Mouse (Mus musculus) ES-Bruce4 (cell line): Measurements from ENCODE around the gene Yrdc. TPM values are rescaled to one million over a fixed set of nuclear protein-coding genes. Genes with fewer than 3 reads are reported as not detected.

Source experiments
- H3K27ac ChIP-seq: 2 replicates; pipeline ENCODE4 v1.5.1; 2012; ENCODE audit warnings: low read length, inconsistent platforms; ENCODE audit not compliant: insufficient read depth
- H3K27me3 ChIP-seq: 2 replicates; pipeline ENCODE4 v1.6.1; 2012; ENCODE audit warnings: mild to moderate bottlenecking, low read length, inconsistent platforms; ENCODE audit not compliant: control insufficient read depth, poor library complexity, insufficient read depth, severe bottlenecking
- H3K36me3 ChIP-seq: 2 replicates; pipeline ENCODE4 v1.6.1; 2012; ENCODE audit warnings: inconsistent platforms, mild to moderate bottlenecking, low read length, moderate library complexity; ENCODE audit not compliant: control insufficient read depth, poor library complexity, insufficient read depth, severe bottlenecking
- H3K4me1 ChIP-seq: one replicate; pipeline ENCODE4 v1.8.1; 2011; ENCODE audit warnings: low read length; ENCODE audit not compliant: control insufficient read depth, insufficient read depth
- H3K4me3 ChIP-seq: 2 replicates; pipeline ENCODE4 v1.5.1; 2011; ENCODE audit warnings: low read depth, mild to moderate bottlenecking, low read length
- H3K9ac ChIP-seq: 2 replicates; pipeline ENCODE4 v1.6.1; 2012; ENCODE audit warnings: low read depth, mild to moderate bottlenecking, inconsistent platforms; ENCODE audit not compliant: poor library complexity, severe bottlenecking
- H3K9me3 ChIP-seq: replicated peaks from 2 replicates; pipeline ENCODE4 v1.6.1; 2012; ENCODE audit warnings: mild to moderate bottlenecking, low read length, inconsistent platforms; ENCODE audit not compliant: control insufficient read depth, poor library complexity, insufficient read depth, severe bottlenecking
- CTCF ChIP-seq: IDR thresholded peaks from one replicate; pipeline ENCODE4 v1.8.1; 2011; ENCODE audit warnings: low read depth, low read length
- EP300 ChIP-seq: IDR thresholded peaks from 2 replicates; pipeline ENCODE4 v1.6.1; 2011; ENCODE audit warnings: low read depth, low read length; ENCODE audit not compliant: insufficient read depth
- POLR2A ChIP-seq: IDR thresholded peaks from one replicate; pipeline ENCODE4 v1.8.1; 2011; ENCODE audit warnings: low read length; ENCODE audit not compliant: insufficient read depth
- polyA plus RNA-seq: library from polyadenylated mRNA; stranded (reverse); fragments of >200 nt; gene quantifications from 2 replicates; pipeline ENCODE4 v1.2.4, GENCODE M21; 2011; ENCODE audit warnings: low read depth; ENCODE audit not compliant: missing spikeins, insufficient read depth, insufficient read length

The Yrdc gene
- polyA plus RNA-seq, 1 experiment: 48.4 TPM

GRCm38 (mm10) chr4:124888702-124889101 lies 38.2 kb downstream of the Yrdc start:
- Histone ChIP-seq H3K4me1 (peaks cover 3% of the 10 kb centered on the region), H3K27me3 (no peaks in the 10 kb centered on the region; the same call in 1 of the 2 replicates), H3K4me3 (no peak overlapping the region), H3K9ac (no peak overlapping the region), H3K36me3 (no peaks in the 10 kb centered on the region), H3K27ac (no peak overlapping the region), H3K9me3 (no peaks in the 10 kb centered on the region)
- TF ChIP-seq CTCF (no peak), POLR2A (no peak), EP300 (no peak)

DNA sequence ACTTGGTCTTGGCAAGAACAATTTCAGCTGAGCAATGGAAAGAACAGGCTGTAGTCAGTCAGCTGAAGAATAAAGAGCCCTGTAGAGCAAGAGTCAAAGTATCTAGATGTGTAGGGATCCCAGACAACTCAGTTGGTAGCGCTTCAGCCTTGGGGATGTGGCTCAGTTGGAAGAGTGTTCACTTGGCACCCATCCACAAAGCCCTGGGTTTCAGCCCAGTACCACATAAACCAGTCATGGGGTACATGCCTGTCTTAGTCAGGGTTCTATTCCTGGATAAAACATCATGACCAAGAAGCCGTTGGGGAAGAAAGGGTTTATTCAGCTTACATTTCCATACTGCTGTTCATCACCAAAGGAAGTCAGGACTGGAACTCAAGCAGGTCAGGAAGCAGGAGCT lies 39.5 kb downstream of the Yrdc start:
- Histone ChIP-seq H3K4me1 (peaks cover 3% of the 10 kb centered on the region), H3K27me3 (no peaks in the 10 kb centered on the region; the same call in 1 of the 2 replicates)
- TF ChIP-seq POLR2A: no peak

DNA sequence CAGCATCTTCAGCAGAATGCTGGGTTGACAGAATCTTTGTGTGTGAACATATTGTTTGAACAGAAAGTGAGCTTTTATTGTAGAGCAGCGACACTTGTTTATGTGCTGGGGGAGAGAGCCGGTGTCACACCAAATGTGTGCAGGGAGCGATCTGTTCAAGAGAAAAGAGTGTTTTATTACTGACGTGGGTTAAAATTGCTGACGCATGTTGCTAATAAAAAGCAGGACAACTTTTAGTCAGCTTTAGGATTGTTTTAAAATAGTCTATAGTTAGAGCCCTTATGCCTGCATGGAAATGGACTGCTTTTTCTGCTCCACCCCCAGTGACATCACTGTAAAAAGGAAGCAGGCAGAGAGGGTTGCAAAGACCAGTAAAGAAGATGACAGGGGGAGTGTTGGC lies 40.4 kb downstream of the Yrdc start:
- H3K4me1 ChIP-seq: peaks cover 5% of the 10 kb centered on the region
- no peaks in the 10 kb centered on the region for H3K36me3 ChIP-seq
- H3K27ac ChIP-seq: no peak overlapping the region
- H3K9me3 ChIP-seq: no peaks in the 10 kb centered on the region
- H3K27me3 ChIP-seq: peaks cover 2% of the 10 kb centered on the region; the same call in 1 of the 2 replicates
- H3K4me3 ChIP-seq: no peak overlapping the region
- H3K9ac ChIP-seq: no peak overlapping the region
- TF ChIP-seq EP300 (no peak), POLR2A (no peak), CTCF (no peak)

More for the DNA sequence above, 39.5 kb downstream of the Yrdc start:
- no peaks in the 10 kb centered on the region for H3K9me3 ChIP-seq
- H3K4me3 ChIP-seq: no peak overlapping the region
- no peak overlapping the region for H3K27ac ChIP-seq
- no peaks in the 10 kb centered on the region for H3K36me3 ChIP-seq
- no peak overlapping the region for H3K9ac ChIP-seq

DNA sequence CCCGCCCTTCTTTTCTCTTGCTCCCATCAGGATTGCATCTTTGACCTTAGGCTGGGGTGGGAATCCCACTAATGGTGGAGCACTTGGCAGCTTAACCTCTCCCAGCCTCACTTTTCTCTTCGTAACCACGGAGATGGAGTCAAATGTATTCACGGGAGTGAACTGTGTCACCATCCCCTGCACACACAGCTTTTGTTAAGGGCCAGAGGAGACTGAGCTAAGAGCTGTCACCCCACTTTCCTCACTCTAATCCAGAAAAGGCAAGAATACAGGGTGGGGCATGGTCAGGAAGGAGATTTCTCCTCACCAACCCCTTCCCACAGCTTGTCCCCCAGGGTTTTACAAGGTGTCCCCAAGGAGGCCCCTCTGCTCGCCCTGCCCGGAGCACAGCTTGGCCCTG lies 43.3 kb downstream of the Yrdc start:
- no peak overlapping the region for H3K27ac ChIP-seq
- no peak for TF ChIP-seq CTCF
- TF ChIP-seq EP300: no peak
- TF ChIP-seq POLR2A: no peak
- no peaks in the 10 kb centered on the region for H3K9me3 ChIP-seq

GRCm38 (mm10) chr4:124894508-124895428 lies 44.3 kb downstream of the Yrdc start:
- Histone ChIP-seq H3K36me3 (no peaks in the 10 kb centered on the region), H3K9ac (peak overlapping the region; percentile 41), H3K27ac (no peak overlapping the region), H3K9me3 (no peaks in the 10 kb centered on the region), H3K27me3 (0 out of 2 replicates have a peak, but pooled peaks cover 2% of the 10 kb centered on the region), H3K4me3 (peak overlapping the region; percentile 52), H3K4me1 (peaks cover 5% of the 10 kb centered on the region)
- TF ChIP-seq CTCF (peak; percentile 34), EP300 (no peak)

More for the DNA sequence above, 43.3 kb downstream of the Yrdc start:
- no peaks in the 10 kb centered on the region for H3K36me3 ChIP-seq
- H3K4me1 ChIP-seq: peaks cover 5% of the 10 kb centered on the region
- H3K27me3 ChIP-seq: 0 out of 2 replicates have a peak, but pooled peaks cover 2% of the 10 kb centered on the region
- H3K9ac ChIP-seq: no peak overlapping the region
- H3K4me3 ChIP-seq: no peak overlapping the region

DNA sequence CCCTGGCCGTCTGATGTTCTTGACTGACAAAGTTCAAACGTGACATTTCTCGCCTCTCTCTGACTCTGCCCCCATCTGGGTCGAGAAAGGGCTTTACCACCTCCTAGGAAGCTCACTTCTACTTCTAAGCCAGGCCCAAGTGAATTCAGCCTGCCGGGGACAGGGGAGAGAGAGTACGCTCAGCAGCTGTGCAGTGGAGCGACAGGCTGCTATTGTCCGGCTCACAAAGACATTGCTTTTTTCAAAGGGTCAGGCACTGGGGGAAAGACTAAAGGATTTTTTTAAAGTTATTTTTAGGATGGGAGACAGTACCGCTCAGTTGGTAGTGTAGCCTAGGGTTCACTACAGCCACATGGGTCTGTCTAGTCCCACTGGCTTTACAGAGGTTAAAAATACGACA lies 47.9 kb downstream of the Yrdc start:
- no peak for TF ChIP-seq EP300
- no peak for TF ChIP-seq POLR2A
- TF ChIP-seq CTCF: no peak
- Histone ChIP-seq H3K9ac (no peak overlapping the region), H3K36me3 (no peaks in the 10 kb centered on the region), H3K27me3 (0 out of 2 replicates have a peak, but pooled peaks cover 2% of the 10 kb centered on the region), H3K27ac (no peak overlapping the region), H3K9me3 (no peaks in the 10 kb centered on the region), H3K4me3 (no peak overlapping the region), H3K4me1 (peaks cover 2% of the 10 kb centered on the region)
